Mouse (Mus musculus) brain, embryonic 14.5 days (tissue): ENCODE data around the gene Rras. TPM values are rescaled to one million over a fixed set of nuclear protein-coding genes. Genes with fewer than 3 reads are reported as not detected.

ENCODE experiments used
- DNase-seq: peaks from one replicate; pipeline ENCODE4 v3.0.0-alpha.2; 2011; ENCODE audit warnings: low read depth
- CTCF ChIP-seq: fragments of 200-500 bp; IDR thresholded peaks from 2 replicates; pipeline ENCODE4 v1.5.1; 2012; ENCODE audit warnings: inconsistent platforms, mild to moderate bottlenecking, moderate library complexity, borderline replicate concordance; ENCODE audit not compliant: insufficient read depth, insufficient read length; ENCODE audit errors: extremely low read depth
- POLR2A ChIP-seq: fragments of 200-500 bp; IDR thresholded peaks from 2 replicates; pipeline ENCODE4 v1.6.1; 2012; ENCODE audit warnings: mild to moderate bottlenecking, inconsistent platforms, borderline replicate concordance; ENCODE audit not compliant: poor library complexity, insufficient read depth, insufficient read length, severe bottlenecking; ENCODE audit errors: extremely low read depth
- polyA plus RNA-seq: library from polyadenylated mRNA; depleted of rRNA; stranded (reverse); fragments of >200 nt; gene quantifications from 2 replicates; pipeline ENCODE4 v1.2.3, GENCODE M21; 2012

Gene Rras
- polyA plus RNA-seq, 1 experiment = 18.2 TPM

DNA sequence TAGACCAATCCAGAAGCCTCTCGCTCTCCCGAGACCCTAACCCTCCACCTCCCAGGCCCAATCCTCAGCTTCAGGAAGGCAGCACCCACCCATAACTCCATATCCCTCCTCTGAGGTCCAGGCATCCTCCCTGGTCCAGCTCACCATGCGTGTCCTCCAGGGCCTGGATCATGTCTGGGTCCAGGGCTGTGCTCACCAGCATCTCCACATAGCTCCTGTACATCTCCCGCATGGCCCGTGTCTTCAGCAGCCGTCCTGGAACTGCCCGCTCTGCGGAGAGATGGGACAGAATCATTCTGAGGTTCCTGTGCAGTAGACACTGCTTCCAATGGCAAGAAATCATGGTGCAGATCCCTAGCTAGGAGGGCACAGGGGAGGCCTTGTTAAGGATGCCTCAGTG is 13.1 kb downstream of the Rras start:
- TF ChIP-seq CTCF (no peak), POLR2A (no peak)

DNA sequence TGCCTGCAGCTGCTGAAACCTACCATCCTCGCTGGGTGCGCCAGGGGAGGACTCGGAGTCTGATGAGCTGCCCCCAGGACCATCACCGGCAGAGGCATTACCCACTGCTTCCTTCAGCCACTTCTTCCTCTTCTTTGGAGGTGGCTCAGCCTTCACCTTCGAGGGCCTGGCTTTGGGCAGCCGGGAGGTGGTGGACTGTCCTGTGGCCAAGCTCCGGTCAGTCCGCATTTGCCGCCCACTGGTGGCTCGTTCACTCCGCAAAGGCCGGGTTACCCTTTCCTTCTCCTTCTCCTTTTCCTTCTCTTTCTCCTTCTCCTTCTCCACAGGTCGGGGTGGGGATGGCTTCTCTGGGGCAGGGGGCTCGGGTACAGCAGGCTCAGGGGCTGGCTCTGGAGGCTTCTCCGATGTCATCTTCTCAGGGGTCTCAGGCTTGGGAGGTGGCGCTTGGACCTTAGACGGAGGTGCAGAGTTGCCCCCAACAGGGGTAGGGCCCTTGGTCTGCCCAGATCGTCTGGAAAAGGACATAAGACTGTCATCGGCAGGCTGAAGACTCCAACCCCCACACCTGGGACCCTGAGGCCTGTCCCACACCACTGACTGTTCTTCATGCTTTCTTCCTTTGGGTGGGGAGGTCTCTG is 16.1 kb downstream of the Rras start:
- no peak for DNase-seq
- TF ChIP-seq POLR2A = no peak
- TF ChIP-seq CTCF = no peak

More for the DNA sequence above, 13.1 kb downstream of the Rras start:
- no peak for DNase-seq

DNA sequence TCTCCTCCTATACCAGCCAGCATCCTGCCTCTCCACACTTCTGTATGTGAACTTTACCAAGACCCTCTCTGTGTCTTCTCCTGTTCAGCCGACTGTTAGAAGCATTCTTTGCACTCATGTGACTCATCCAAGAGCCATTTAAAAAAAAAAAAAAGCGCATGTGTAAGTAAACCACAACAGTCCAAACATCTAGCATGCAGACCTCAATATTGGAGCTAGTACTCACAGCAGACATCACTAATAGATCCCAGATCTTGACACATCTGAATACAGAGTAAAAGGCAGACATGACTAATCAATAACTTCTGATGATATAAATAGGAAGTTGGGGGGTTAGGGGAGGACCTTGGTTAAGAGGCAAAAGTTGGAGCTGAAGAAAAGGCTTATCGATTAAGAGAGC is 17.9 kb downstream of the Rras start:
- no peak for DNase-seq
- TF ChIP-seq POLR2A (no peak), CTCF (no peak)

DNA sequence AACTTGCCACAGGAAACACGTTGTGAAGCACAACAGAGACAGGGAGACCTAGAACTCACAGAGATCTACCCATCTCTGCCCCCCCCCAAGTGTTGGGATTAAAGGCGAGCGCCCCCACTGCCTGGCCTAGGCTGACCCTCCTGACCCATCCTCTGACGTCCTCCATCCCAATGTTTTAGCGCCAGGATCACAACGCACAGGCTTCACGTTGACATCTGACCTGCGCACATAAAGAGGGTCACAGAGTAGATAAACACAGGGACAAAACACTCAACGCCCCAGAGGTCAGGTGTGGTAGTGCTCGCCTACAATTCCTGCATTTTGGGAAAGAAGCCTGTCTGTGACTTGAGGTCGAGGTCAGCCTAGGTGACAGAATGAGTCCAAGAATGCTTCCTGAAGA is 18.9 kb downstream of the Rras start:
- DNase-seq = no peak
- no peak for TF ChIP-seq POLR2A
- TF ChIP-seq CTCF = no peak

DNA sequence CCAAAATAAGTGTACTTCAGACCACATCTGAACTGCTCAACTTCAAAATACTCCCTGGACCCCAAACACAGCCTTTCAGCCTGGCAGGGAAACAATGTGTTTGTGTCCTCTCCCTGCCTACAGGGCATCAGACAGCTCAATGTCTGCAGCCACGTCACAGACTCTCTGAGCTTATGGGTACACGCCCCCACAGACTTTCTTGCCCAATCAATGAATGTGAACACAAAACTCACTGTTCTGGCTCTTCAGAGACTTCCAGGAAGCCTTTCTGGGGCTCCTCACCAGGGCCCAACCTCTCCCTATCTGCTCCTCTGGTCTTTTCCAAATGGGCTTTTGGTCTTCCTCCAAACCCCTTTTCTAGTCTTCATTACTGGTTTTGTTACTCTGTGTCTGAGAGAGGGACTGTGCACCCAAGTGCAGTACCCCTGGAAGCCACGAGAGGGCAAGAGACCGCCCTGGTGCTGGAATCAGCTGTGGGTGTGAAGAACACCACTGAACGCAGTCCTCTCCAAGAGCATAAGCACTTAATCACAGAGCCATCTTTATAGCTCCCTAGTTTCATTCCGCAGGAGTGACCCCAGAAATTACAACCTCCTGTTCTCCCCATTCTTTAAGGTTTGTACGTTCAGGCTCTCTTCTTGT is 20.1 kb downstream of the Rras start:
- peak; percentile 39 for DNase-seq
- TF ChIP-seq CTCF (peak; percentile 77), POLR2A (no peak)

DNA sequence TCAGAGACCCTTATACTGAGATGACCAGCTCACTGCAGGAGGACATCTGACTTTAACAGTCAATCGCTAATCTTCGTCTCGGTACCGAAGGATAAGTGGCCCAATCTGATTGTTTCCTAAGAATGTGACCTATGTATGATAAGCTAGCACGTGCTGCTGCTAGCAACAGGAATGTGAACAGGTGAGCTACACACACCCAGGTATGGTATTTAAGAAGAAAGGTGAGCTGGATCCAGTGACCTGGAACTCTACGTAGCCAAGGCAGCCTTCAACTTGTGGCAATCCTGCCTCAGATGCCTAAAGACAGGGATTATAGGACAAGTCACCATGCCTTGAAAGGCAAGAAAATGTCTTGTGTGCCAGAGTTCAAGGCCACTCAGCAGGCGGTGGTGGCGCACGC is 20.6 kb downstream of the Rras start:
- no peak for DNase-seq
- TF ChIP-seq CTCF (no peak), POLR2A (no peak)

DNA sequence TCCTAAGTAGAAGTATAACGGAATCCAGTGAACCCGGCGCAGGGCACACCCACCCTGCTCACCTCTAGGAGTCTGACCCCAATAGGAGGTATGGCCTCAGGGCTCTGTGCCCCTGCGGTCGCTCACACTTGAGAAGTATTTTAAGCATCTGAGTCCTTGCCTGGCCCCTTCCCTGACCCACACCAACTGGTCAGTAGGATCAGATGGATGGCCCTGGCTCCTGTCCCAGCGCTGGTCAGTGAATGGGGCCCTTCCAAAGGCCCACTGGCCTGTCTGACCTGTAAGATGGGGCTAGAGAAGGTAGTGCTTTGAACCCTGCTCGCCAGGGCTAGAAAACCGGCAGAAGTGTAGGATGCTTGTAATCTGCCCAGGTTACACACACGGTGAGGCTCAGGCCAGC is 23.1 kb downstream of the Rras start:
- no peak for DNase-seq
- TF ChIP-seq POLR2A (no peak), CTCF (no peak)

DNA sequence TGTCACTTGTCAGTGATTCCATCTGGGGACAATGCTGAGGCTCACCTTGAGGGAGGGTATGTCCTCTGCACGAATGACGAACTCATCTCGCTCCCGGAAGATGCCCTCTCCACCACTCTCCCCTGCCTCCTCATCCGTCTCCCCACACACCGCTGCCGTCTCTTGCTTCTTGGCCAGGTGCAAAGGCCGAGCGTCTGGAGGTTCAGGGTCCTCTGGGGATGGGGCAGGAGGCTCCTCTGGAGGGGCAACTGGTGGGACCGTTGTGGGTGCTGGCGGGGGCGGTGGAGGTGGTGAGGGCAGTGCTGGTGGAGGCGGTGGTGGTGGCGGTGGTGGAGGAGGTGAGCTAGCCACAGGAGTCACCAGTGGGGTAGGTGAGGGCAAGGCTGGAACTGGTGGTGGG is 25.5 kb downstream of the Rras start:
- TF ChIP-seq POLR2A = no peak
- no peak for TF ChIP-seq CTCF
- no peak for DNase-seq

DNA sequence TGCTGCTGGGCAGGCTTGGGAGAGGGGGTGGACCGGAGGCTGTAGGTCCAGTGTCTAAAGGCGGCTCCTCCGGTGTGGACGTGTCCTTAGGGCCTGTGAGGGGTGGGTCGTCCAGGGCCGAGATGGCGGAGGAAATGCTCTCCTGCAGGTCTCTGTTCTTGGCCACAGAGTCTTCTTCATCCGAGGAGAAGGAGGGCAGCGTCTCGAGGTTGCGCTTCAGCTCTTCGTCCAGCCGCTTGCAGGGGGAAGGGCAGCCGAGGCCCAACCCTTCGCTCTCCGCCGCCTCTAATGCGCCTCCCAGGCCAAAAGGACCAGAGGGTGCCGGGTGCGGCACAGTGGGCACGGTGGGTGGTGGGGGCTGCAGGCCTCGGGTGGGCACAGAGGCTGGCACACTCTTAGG is 28.0 kb downstream of the Rras start:
- DNase-seq = no peak
- TF ChIP-seq CTCF = no peak
- no peak for TF ChIP-seq POLR2A

DNA sequence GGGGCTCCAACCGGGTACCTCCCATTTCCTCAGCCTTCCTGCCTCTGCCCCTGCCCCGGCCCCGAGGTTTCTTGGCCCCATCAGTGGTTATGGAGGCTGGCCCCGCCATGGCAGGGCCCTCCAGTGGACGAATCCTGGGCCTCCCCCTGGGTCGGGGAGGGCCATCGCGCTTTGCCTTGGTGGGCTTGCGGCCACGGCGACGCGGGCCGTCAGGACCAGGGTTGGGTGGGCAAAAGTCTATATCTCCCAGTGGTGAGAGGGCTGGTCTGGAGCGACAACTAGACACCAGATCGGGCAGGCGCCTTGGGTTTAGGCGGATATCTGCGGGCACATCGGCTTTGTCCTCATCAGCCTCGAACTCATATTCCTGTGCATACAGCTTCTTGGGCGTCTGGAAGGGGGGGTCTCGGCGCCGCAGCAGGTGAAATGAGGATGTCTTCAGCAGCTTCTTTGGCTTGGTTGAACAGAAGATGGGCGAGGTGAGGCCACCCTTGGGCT is 29.1 kb downstream of the Rras start:
- DNase-seq = no peak

DNA sequence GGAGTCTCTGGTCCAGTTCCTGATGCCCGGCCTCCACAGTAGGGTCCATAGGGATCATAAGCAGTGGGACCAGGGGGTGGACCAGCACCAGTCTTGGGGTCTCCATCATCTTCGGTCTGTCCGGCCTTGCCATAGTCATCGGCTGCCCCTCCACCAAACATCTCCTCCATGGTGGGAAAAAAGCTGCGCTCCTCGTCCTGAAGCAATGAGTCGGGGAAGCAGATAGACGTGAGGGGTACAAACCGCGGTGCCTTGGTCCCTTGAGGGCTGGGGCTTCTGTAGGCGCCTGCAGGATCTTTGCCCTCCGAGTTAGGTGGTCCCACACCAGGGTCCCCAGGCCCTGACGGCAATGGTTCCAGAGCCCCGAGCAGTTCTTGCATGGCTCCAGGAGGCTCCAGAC is 29.7 kb downstream of the Rras start:
- DNase-seq = no peak
- no peak for TF ChIP-seq POLR2A
- no peak for TF ChIP-seq CTCF

More for the DNA sequence above, 29.1 kb downstream of the Rras start:
- TF ChIP-seq POLR2A (no peak), CTCF (no peak)
